Mouse (Mus musculus) ES-E14 (cell line): ENCODE data around the gene Arl10.

Source experiments
- CHD2 ChIP-seq: IDR thresholded peaks from 2 replicates; pipeline ENCODE4 v1.6.1; 2014; ENCODE audit warnings: mild to moderate bottlenecking, low read depth, low read length, inconsistent platforms
- MAFK ChIP-seq: IDR thresholded peaks from 2 replicates; pipeline ENCODE4 v1.6.1; 2014; ENCODE audit warnings: mild to moderate bottlenecking, low read depth, low read length, inconsistent platforms; ENCODE audit not compliant: insufficient read depth

DNA sequence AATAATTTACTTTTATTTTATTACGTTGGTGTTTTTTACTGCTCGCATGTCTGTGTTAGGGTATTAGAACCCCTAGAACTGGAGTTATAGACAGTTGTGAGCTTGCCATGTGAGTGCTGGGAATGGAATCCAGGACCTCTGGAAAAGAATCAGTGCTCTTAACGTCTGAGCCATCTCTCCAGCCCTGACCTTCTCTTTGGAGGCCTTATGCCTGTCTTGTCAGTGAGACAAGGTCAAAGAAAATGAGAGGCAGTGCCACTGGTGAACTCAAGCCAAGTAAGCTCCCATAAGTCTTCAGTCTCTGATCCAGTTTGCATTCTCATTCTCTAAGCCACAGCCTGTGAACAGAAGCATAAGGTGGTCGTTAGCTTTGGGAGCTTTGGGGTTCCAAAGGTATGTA is 4.1 kb upstream of the Arl10 start:
- TF ChIP-seq CHD2 (no peak), MAFK (no peak)
